Mouse (Mus musculus): ENCODE measurements around the gene Ndufs3.
A peak's percentile ranks its signal among the peaks of the same experiment; 100 is the strongest.

Gene Ndufs3

DNA sequence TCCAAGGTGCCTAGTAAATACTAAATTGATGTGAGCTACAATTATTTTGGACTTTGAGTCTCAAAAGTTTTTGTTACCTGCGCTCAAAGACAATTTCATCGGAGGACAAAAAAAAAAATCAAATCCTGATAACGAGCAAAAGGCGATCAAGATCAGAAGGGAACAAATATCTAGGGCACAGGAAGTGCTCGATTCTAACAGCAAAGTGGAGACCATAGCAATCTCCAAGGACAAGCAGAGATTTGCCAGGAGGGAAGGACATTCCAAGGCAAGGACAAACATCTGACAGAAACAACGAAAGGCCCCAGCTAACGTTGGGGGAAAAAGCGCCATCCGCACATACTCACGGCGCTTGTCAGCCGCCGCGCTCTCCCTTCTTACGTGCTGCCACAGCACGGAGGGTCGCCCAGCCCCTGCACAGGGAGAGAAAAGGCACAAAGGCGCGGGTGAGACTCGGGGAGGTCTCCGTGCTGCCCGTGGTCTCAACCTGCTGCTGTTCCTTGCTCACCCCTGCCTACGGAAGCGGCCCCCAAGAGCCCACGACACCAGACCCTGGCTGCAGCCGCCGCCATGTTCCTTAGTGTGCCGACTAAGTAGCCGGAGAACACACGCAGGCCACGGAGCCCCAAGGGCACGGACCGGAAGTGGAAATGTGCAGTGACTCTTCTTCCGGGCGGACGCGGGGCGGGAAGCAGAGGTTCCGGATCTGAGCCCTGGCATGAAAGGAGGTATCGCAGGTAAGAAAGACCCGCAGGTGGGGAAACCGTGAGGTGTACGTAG is at the start of gene Ndufs3, which contains the start of gene Kbtbd4:
Ndufs3 (minus strand) TSS at position 752 of the 780 bp plus-strand sequence.
Kbtbd4 (plus strand) TSS at position 665 of the 780 bp plus-strand sequence.
- Histone ChIP-seq H3K27me3 (ENCODE audit: control insufficient read depth, insufficient read depth, low read length, poor library complexity, severe bottlenecking) (no peaks in the 10 kb centered on the region), H3K36me3 (ENCODE audit: control insufficient read depth, insufficient read depth, low read length, poor library complexity, severe bottlenecking) (peaks cover 5% of the 10 kb centered on the region; the same call in 1 of the 2 replicates)
- peak; percentile 91 for DNase-seq (ENCODE audit: low read depth, low spot score)

DNA sequence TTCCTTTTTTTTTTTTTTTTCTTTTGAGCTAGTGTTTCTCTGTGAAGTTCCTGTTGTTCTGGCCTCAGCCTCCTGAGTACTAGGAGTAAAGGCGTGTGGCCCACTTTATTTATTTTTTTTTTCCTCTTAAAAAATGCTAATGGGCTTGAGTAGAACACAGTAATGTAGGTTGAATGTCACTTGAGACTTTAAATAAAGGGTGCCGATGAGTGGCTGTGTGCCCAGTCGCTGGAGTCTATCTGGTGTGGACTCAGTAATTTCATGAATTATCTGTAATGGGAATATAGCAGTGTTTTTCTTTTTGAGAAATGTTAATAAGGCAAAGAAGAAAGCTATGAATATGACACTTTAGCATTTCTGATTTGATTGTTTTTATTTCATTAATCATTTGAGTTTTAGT is 48.8 kb upstream of the Ndufs3 start:
- Histone ChIP-seq H3K27me3 (ENCODE audit: control insufficient read depth, insufficient read depth, low read length, poor library complexity, severe bottlenecking) (no peaks in the 10 kb centered on the region), H3K36me3 (ENCODE audit: control insufficient read depth, insufficient read depth, low read length, poor library complexity, severe bottlenecking) (peaks cover 1% of the 10 kb centered on the region; the same call in 1 of the 2 replicates)
- DNase-seq (ENCODE audit: low read depth, low spot score): no peak

DNA sequence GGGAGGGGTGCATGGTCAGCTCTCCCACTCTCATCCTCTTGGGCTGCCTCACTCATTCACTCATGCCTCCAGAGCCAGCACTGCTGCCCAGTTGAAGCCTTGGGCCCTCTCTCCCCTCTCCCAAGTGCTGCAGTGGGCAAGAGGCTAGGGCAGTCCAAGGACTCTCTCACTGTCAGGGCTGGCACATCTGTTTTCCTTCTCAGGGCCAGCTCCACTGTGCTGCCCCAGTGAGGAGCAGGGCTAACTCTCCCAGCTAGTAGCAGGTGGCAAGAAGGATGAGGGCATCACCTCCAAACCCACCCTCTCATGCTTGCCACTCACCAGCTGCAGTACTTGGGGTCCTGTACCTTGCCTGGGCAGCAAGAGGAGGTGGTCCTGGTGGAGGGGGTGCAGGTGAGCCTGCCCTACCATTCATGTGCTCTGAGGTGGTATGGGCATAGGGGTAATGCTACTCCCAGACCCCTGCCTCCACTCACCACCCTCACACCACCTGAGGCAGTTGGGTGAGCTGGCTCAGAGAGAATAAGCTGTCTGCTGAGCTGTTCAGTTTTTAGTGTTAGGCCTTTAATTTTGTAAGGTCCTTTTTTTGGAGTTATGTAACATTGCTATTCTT is 46.1 kb upstream of the Ndufs3 start:
- DNase-seq (ENCODE audit: low read depth, low spot score): no peak
- H3K27me3 ChIP-seq (ENCODE audit: control insufficient read depth, insufficient read depth, low read length, poor library complexity, severe bottlenecking): no peaks in the 10 kb centered on the region
- H3K36me3 ChIP-seq (ENCODE audit: control insufficient read depth, insufficient read depth, low read length, poor library complexity, severe bottlenecking): no peaks in the 10 kb centered on the region; the same call in 1 of the 2 replicates

DNA sequence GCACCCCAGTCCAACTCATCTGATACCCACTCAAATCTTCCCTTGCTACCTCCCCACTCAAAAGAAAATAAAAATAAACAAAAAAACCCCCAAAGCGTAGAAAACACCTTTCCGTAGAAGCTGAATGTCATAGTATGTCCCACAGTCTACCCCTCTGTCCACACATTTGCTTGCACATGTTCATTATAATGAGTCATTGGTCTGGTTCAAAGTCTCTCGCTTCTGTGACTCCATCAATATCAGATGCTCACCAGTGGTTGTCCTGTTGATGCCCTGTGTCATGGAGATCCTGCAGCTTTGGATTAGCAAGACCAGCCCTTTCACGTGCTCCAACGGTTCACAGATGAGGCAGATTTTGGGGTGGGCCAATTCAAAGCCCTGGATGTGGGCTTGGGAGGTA is 45.5 kb upstream of the Ndufs3 start:
- Histone ChIP-seq H3K27me3 (ENCODE audit: control insufficient read depth, insufficient read depth, low read length, poor library complexity, severe bottlenecking) (no peaks in the 10 kb centered on the region), H3K36me3 (ENCODE audit: control insufficient read depth, insufficient read depth, low read length, poor library complexity, severe bottlenecking) (no peaks in the 10 kb centered on the region; the same call in 1 of the 2 replicates)
- DNase-seq (ENCODE audit: low read depth, low spot score): no peak

DNA sequence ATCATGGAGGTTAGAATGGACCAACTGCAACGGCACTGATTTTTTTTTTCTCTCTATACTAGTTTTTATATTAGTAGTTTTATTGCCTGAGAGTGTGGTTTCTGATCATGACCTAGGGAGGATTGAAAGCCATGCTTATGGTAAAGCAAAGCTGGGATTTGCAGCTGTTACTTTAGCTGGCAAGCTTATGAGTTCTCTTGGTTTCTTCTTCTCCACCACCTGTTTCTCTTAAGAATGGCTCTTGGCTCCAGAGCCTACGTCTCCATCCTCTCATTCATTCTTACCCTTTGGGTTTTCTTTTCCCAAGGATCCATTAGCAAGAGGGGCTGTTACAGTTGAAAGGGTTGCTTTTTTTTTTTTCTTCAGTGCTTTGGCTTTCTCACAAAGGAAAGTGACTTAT is 37.1 kb upstream of the Ndufs3 start:
- no peak for DNase-seq (ENCODE audit: low read depth, low spot score)
- Histone ChIP-seq H3K27me3 (ENCODE audit: control insufficient read depth, insufficient read depth, low read length, poor library complexity, severe bottlenecking) (no peaks in the 10 kb centered on the region), H3K36me3 (ENCODE audit: control insufficient read depth, insufficient read depth, low read length, poor library complexity, severe bottlenecking) (no peaks in the 10 kb centered on the region)

DNA sequence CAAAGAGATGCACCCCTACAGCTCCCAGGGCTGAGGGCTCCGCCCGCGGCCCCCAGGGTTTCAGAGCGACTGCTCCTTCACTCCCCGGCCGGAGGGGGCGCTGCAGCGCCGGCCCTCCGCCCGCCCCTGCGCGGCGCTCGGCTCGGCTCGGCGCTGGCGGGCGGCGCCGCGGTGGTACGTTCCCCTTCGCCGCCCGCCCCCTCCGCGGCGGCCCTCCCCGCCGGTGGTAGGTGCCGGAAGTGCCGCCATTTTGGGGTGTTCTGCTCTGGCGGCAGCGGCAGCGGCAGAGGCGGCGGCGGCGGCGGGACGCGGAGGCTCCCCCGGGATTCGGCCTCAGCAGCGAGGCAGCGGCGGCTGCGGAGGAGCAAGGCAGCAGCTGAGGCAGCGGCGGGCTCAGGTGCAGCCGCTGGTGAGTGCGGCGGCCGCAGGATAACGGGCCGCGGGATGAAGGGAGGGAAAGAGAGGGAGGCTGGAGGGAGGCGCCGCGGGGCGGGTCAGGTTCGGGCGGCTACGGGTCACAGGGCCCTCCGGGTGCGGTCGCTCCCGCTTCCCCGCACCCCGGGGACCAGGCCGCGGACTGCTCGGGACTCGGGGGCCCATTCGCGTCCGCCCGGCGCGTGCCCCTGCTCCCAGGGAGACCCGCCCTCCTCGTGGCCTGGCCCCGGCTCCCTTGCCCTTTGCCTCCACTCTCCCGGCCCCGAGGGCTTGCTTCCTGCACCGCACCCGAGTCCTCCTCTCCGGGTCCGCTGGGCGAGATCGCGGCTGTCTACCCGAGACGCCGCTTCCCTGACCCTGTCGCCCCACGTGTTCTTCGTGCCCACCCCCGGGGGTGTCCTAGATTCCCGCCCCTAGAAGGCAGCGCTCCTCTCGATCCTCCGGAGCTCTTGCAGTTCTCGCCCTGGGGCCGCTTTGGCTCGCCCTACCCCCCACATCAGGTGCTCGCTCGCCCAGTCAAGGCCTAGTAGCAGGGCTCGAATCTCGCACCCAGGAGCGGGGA is 35.9 kb upstream of the Ndufs3 start, which contains the start of gene Celf1:
Celf1 (plus strand) TSS at position 150 of the 997 bp plus-strand sequence.
- DNase-seq (ENCODE audit: low read depth, low spot score): peak; percentile 90
- Histone ChIP-seq H3K36me3 (ENCODE audit: control insufficient read depth, insufficient read depth, low read length, poor library complexity, severe bottlenecking) (no peaks in the 10 kb centered on the region), H3K27me3 (ENCODE audit: control insufficient read depth, insufficient read depth, low read length, poor library complexity, severe bottlenecking) (no peaks in the 10 kb centered on the region)

DNA sequence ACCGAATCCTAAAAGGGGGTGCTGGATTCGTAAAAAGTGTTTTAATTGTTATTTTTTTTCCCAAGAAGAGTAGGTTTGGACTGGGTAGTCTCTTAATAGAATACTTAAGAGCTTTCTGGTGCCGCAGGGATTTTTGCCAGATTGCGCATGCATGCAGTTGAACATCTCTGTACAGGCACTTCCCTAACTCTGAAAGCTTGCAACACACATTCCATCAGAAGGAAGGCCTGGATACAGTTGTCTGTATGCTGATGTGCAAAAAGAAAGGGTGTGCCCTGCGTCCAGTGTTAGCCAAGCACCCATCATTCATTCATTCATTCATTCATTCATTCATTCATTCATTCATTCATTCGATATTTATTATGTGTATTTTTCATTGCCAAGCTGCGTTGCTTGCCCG is 35.1 kb upstream of the Ndufs3 start:
- no peak for DNase-seq (ENCODE audit: low read depth, low spot score)
- Histone ChIP-seq H3K27me3 (ENCODE audit: control insufficient read depth, insufficient read depth, low read length, poor library complexity, severe bottlenecking) (no peaks in the 10 kb centered on the region), H3K36me3 (ENCODE audit: control insufficient read depth, insufficient read depth, low read length, poor library complexity, severe bottlenecking) (no peaks in the 10 kb centered on the region)

DNA sequence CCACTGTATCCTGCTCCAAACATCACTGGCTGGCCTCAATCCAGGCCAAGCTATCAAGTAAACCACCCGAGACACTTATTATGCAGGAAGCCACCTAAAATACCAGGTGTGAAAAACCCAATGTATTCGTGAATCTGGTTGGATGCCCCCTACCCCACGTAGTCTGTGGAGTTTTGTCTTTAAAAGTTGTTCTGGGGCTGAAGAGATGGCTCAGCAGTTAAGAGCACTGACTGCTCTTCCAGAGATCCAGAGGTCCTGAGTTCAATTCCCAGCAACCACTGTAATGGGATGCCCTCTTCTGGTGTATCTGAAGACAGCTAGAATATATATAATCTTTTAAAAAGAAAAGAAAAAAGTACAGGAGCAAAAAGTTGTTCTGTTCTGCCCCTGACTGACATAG is 33.7 kb upstream of the Ndufs3 start:
- no peaks in the 10 kb centered on the region for H3K36me3 ChIP-seq (ENCODE audit: control insufficient read depth, insufficient read depth, low read length, poor library complexity, severe bottlenecking)
- H3K27me3 ChIP-seq (ENCODE audit: control insufficient read depth, insufficient read depth, low read length, poor library complexity, severe bottlenecking): no peaks in the 10 kb centered on the region
- no peak for DNase-seq (ENCODE audit: low read depth, low spot score)

DNA sequence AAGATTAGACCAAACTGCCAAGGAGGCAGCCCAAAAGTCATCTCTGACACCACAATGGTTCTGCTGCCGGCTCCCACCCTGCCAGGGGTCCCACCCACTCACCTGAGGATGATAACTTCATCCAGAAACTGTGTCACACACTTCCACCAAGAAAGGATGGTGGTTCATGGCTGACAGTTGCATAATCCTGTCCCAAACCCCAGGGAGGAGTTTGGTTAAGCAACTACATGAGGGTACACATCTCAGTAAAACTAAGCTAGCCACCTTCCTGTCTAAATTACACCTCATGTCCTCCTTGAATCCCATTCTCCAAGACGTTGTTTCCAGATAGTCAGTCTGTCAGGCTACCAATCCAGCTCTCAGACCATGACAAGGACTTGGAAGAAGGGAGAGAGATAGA is 27.6 kb upstream of the Ndufs3 start:
- Histone ChIP-seq H3K27me3 (ENCODE audit: control insufficient read depth, insufficient read depth, low read length, poor library complexity, severe bottlenecking) (no peaks in the 10 kb centered on the region), H3K36me3 (ENCODE audit: control insufficient read depth, insufficient read depth, low read length, poor library complexity, severe bottlenecking) (no peaks in the 10 kb centered on the region)
- no peak for DNase-seq (ENCODE audit: low read depth, low spot score)

DNA sequence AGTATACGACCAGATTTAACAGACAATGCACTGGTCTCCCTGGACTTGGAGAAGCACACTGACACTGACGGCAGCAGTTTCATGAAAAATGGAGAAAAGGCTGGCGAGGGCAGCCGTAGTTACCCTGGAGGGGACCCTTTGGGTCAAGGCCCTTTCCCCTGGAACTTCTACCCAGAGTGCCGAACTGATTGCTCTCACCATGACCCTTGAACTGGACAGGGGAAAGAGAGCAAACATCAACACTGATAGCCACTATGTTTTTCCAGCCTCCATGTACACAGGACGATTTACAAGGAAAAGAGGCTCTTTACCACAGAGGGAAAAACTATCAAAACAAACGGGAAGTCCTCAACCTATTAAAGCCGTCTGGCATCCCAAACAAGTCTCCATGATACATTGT is 27.2 kb upstream of the Ndufs3 start:
- Histone ChIP-seq H3K36me3 (ENCODE audit: control insufficient read depth, insufficient read depth, low read length, poor library complexity, severe bottlenecking) (no peaks in the 10 kb centered on the region), H3K27me3 (ENCODE audit: control insufficient read depth, insufficient read depth, low read length, poor library complexity, severe bottlenecking) (no peaks in the 10 kb centered on the region)
- DNase-seq (ENCODE audit: low read depth, low spot score): no peak

DNA sequence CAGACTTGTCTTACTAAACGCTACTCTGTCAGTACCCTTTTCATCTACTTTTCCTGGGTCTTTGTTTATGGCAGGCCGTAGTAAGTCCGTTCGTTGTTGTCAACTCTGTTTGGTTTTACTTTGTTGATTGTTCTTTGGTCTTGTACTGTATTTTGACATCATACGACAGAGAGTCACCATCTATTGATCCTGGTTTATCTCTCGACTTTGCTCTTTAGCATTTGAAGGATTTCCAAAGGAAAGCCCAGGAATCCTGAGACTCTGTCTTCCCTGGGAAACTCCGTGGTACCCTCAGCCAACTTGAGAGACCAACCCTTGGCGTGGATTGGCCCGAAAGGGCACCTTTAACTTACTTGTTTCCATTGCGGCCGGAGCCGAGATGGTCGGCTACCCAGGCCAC is 23.9 kb upstream of the Ndufs3 start:
- Histone ChIP-seq H3K27me3 (ENCODE audit: control insufficient read depth, insufficient read depth, low read length, poor library complexity, severe bottlenecking) (no peaks in the 10 kb centered on the region), H3K36me3 (ENCODE audit: control insufficient read depth, insufficient read depth, low read length, poor library complexity, severe bottlenecking) (no peaks in the 10 kb centered on the region)
- no peak for DNase-seq (ENCODE audit: low read depth, low spot score)

DNA sequence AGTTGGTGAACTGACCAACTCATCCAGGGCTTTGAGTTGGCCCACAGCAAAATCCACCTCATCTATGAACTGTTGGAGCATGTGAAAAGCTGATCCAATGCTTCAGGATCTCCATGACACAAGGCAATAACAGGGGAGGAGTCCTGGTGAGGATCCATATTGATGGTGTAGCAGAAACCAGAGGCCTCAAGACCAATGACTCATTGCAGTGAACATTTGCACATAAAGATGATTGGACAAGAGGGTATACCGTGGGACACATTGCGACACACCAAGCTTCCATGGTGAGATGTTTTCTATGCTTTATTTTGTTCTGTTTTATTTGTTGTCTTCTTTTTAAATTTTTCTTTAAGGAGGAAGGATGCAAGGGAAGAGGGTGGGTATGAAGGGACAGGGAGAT is 18.0 kb upstream of the Ndufs3 start:
- no peaks in the 10 kb centered on the region for H3K36me3 ChIP-seq (ENCODE audit: control insufficient read depth, insufficient read depth, low read length, poor library complexity, severe bottlenecking)
- no peak for DNase-seq (ENCODE audit: low read depth, low spot score)
- H3K27me3 ChIP-seq (ENCODE audit: control insufficient read depth, insufficient read depth, low read length, poor library complexity, severe bottlenecking): no peaks in the 10 kb centered on the region

DNA sequence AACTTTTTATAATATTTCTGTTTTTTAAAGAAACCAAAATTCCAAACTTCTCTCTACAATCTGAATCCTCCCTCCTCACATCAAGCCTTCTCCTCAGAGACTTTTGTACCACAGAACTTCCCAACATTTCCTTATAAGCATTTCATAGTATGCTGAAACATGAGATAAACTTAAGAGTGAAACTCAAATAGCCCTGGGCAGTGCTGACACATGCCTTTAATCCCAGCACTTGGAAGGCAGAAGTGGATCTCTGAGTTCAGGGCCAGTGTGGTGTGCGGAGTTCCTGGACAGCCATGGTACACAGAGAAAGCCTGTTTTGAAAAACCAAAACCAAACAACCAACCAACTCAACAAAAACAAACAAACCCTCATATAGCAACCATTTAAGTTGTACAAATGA is 16.6 kb upstream of the Ndufs3 start:
- DNase-seq (ENCODE audit: low read depth, low spot score): no peak

DNA sequence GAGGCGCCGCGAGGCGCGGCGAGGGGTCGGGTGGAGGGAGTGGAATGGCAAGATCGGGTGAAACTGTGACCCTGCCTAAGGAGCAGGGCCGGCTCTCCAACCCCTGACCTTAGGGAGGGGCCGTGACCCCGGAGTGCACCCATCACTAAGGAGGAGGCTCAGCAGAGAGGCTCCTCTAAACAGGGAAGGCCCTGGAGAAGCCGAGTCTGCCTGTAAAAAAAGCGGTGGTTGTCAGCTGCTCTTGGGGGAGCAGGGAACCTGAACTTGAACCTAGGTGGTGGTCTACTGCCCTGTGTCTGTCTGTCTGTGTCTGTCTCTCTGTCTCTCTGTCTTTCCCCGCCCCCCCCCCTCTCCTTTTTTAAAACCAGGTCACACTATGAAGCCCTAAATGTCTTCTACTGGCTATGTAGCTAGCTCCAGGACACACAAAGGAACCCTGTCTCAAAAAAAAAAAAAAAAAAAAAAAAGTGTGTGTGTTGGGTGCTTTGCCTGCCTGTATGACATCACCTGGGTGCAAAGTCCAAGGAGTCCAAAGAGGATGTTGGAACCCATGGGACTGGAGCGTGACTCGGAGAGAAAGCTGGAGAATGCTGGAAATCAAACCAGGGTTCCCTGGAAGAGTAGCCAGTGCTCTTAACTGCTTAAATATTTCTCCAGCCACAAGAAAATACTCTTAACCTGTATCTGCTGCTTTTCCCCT is 13.5 kb upstream of the Ndufs3 start:
- no peaks in the 10 kb centered on the region for H3K36me3 ChIP-seq (ENCODE audit: control insufficient read depth, insufficient read depth, low read length, poor library complexity, severe bottlenecking)
- H3K27me3 ChIP-seq (ENCODE audit: control insufficient read depth, insufficient read depth, low read length, poor library complexity, severe bottlenecking): no peaks in the 10 kb centered on the region
- no peak for DNase-seq (ENCODE audit: low read depth, low spot score)

More for the DNA sequence above, 16.6 kb upstream of the Ndufs3 start:
- Histone ChIP-seq H3K36me3 (ENCODE audit: control insufficient read depth, insufficient read depth, low read length, poor library complexity, severe bottlenecking) (no peaks in the 10 kb centered on the region), H3K27me3 (ENCODE audit: control insufficient read depth, insufficient read depth, low read length, poor library complexity, severe bottlenecking) (no peaks in the 10 kb centered on the region)

Measured in splenic B cell, adult 2 months (primary cell).